Mouse (Mus musculus) stomach, postnatal 0 days (tissue): ENCODE results near the gene Epc2.

Source experiments
- CTCF ChIP-seq: IDR thresholded peaks from 2 replicates; pipeline ENCODE4 v1.5.1; 2016; ENCODE audit warnings: antibody characterized with exemption, low read depth, mild to moderate bottlenecking, moderate library complexity
- EP300 ChIP-seq: optimal IDR thresholded peaks from 2 replicates; pipeline ENCODE3; 2016; ENCODE audit warnings: antibody characterized with exemption

DNA sequence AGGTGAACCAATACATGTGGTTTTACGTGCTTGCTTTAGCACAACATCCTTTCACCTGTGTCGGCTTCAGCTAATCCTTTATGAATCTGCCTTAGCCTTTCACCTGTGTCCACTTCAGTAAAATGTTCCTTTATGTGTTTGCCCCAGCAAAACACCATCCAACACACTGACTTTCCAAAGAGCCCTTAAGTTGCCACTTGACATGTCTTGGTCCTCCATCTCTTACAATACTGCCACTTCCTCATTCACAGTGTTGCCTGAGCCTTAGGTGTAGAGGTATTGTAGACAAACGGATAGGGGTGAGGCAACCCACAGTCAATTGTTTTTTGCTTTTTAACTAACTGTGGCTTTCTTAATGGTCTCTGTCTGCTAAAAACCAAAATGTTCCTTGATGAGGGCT lies 107.1 kb downstream of the Epc2 start:
- TF ChIP-seq CTCF = no peak
- no peak for TF ChIP-seq EP300
